Mouse (Mus musculus): Measurements from ENCODE around the gene Gm20388. TPM values are rescaled to one million over a fixed set of nuclear protein-coding genes. Genes with fewer than 3 reads are reported as not detected.

Gene Gm20388
- total and polyA plus RNA-seq, 3 experiments, result 0.02 to 0.05 TPM; not detected in 1

DNA sequence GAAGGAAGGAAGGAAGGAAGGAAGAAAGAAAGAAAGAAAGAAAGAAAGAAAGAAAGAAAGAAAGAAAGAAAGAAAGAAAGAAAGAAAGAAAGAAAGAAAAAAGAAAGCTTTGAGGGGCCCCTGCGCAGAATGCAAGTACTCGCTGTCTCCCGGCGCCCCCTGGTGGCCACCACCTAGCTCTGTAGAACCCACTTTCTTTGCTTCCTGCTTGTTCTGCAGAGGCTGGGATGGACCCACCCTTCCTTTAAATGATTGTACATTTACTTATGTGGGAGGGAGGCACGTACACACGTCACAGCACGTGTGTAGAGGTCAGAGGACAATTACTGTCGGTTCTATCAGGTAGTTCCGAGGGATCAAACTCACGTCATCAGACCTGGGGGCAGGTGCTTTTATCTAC is 167.4 kb downstream of the Gm20388 start:
- H3K9me3 ChIP-seq (replicated peaks), result no peaks in the 10 kb centered on the region
- H3K4me1 ChIP-seq (ENCODE audit: insufficient read depth, low read depth, low read length), result peaks cover 6% of the 10 kb centered on the region; the same call in 1 of the 2 replicates
- TF ChIP-seq GATA1 (IDR thresholded peaks at IDR 0.05; ENCODE audit: borderline replicate concordance, low read length) (no peak), TAL1 (conservative IDR thresholded peaks at IDR 0.05; ENCODE audit: low read depth, low read length) (no peak), POLR2AphosphoS5 (IDR thresholded peaks at IDR 0.05; ENCODE audit: insufficient replicate concordance, low read depth, low read length) (no peak), CTCF (IDR thresholded peaks at IDR 0.05; ENCODE audit: low read depth, low read length) (peak; percentile 64), GATA2 (IDR thresholded peaks at IDR 0.05; ENCODE audit: borderline replicate concordance, low read depth, low read length) (no peak)
- peaks cover 37% of the 10 kb centered on the region for H3K27me3 ChIP-seq (ENCODE audit: insufficient read depth, low read length)
- ATAC-seq (ENCODE audit: extremely low read depth, insufficient number of reproducible peaks, low FRiP score, poor library complexity, severe bottlenecking) (peak; percentile 51; the same call in 1 of the 2 replicates), DNase-seq (ENCODE audit: low spot score) (peak; percentile 59)
- no peak overlapping the region for H3K4me3 ChIP-seq (ENCODE audit: low read depth, low read length)
- peaks cover 30% of the 10 kb centered on the region for H3K36me3 ChIP-seq (replicated peaks)

DNA sequence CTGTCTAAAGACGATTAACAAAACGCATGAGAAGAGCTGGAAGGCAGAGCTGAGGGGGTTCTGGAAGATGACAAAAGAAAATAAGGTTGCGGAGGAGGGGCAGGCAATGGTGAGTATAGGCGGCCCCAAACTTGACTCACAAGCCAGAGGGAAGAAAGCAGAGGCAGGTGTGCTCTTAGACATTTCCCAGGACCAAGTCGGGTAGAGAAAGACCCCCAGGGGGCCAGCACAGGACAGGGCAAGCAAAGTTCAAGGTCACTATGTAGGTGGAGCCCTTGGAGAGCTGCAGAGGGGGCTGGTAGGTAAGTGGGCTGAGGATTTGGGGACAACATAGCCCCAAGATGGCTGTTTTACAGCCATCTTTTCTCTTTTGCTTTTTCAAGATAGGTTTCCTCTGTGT is 168.7 kb downstream of the Gm20388 start:
- ATAC-seq (ENCODE audit: extremely low read depth, insufficient number of reproducible peaks, low FRiP score, poor library complexity, severe bottlenecking) (no peak), DNase-seq (ENCODE audit: low spot score) (no peak)
- H3K4me3 ChIP-seq (ENCODE audit: low read depth, low read length), result no peak overlapping the region
- no peaks in the 10 kb centered on the region for H3K9me3 ChIP-seq (replicated peaks)
- TF ChIP-seq GATA1 (IDR thresholded peaks at IDR 0.05; ENCODE audit: borderline replicate concordance, low read length) (no peak), GATA2 (IDR thresholded peaks at IDR 0.05; ENCODE audit: borderline replicate concordance, low read depth, low read length) (no peak), CTCF (IDR thresholded peaks at IDR 0.05; ENCODE audit: low read depth, low read length) (no peak), POLR2AphosphoS5 (IDR thresholded peaks at IDR 0.05; ENCODE audit: insufficient replicate concordance, low read depth, low read length) (no peak), TAL1 (conservative IDR thresholded peaks at IDR 0.05; ENCODE audit: low read depth, low read length) (no peak)
- peaks cover 39% of the 10 kb centered on the region for H3K36me3 ChIP-seq (replicated peaks)
- H3K4me1 ChIP-seq (ENCODE audit: insufficient read depth, low read depth, low read length), result peaks cover 6% of the 10 kb centered on the region; the same call in 1 of the 2 replicates
- H3K27me3 ChIP-seq (ENCODE audit: insufficient read depth, low read length), result peaks cover 24% of the 10 kb centered on the region

DNA sequence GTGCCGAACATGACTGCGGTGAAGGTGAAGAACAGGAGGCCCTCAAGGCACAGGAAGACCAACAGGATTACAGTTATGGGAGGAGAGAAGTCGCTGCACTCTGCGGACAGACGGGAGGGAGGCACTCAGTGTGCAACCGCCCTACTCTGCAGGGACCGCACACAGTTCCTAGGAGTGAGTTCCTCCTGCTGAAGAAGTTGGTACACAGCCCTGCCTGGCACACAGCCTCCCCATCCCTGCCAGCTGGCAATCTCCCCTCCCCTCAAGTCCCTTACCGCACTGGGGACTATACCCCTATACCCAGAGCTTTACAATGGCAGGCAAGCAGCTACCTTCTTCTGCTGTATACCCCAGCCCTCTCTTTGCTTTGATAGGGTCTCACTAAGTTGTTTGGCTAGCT is 172.6 kb downstream of the Gm20388 start:
- H3K4me3 ChIP-seq (ENCODE audit: low read depth, low read length), result no peak overlapping the region
- H3K4me1 ChIP-seq (ENCODE audit: insufficient read depth, low read depth, low read length), result no peaks in the 10 kb centered on the region
- DNase-seq (ENCODE audit: low spot score) (no peak), ATAC-seq (ENCODE audit: extremely low read depth, insufficient number of reproducible peaks, low FRiP score, poor library complexity, severe bottlenecking) (no peak)
- H3K9me3 ChIP-seq (replicated peaks), result no peaks in the 10 kb centered on the region
- H3K27me3 ChIP-seq (ENCODE audit: insufficient read depth, low read length), result peaks cover 2% of the 10 kb centered on the region; the same call in 1 of the 2 replicates
- TF ChIP-seq POLR2AphosphoS5 (IDR thresholded peaks at IDR 0.05; ENCODE audit: insufficient replicate concordance, low read depth, low read length) (no peak), GATA1 (IDR thresholded peaks at IDR 0.05; ENCODE audit: borderline replicate concordance, low read length) (no peak), CTCF (IDR thresholded peaks at IDR 0.05; ENCODE audit: low read depth, low read length) (no peak), TAL1 (conservative IDR thresholded peaks at IDR 0.05; ENCODE audit: low read depth, low read length) (no peak), GATA2 (IDR thresholded peaks at IDR 0.05; ENCODE audit: borderline replicate concordance, low read depth, low read length) (no peak)
- peaks cover 77% of the 10 kb centered on the region for H3K36me3 ChIP-seq (replicated peaks)

DNA sequence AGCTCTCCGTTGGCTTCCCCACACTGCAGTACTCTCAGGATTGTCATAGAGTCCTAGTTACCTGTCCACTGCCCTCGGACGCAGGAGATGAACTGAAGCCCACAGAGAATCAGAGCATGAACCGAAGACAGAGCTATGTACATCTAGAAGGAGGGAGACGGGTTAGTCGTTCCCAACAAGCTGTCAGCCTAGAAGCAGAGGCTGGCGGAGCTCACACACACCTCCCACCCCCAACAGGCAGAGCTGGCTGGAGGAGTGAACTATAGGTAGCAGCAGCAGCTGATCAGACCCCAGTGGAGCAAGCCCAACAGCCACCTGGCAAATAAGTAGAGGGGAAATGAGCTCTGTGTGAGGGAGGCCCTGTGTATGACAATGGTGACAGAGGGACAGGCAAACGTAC is 174.1 kb downstream of the Gm20388 start:
- Histone ChIP-seq H3K9me3 (replicated peaks) (no peaks in the 10 kb centered on the region), H3K4me1 (ENCODE audit: insufficient read depth, low read depth, low read length) (no peaks in the 10 kb centered on the region), H3K4me3 (ENCODE audit: low read depth, low read length) (no peak overlapping the region), H3K27me3 (ENCODE audit: insufficient read depth, low read length) (no peaks in the 10 kb centered on the region), H3K36me3 (replicated peaks) (peaks cover 86% of the 10 kb centered on the region)
- DNase-seq (ENCODE audit: low spot score) (no peak), ATAC-seq (ENCODE audit: extremely low read depth, insufficient number of reproducible peaks, low FRiP score, poor library complexity, severe bottlenecking) (no peak)
- TF ChIP-seq GATA2 (IDR thresholded peaks at IDR 0.05; ENCODE audit: borderline replicate concordance, low read depth, low read length) (no peak), TAL1 (conservative IDR thresholded peaks at IDR 0.05; ENCODE audit: low read depth, low read length) (no peak), GATA1 (IDR thresholded peaks at IDR 0.05; ENCODE audit: borderline replicate concordance, low read length) (no peak)

DNA sequence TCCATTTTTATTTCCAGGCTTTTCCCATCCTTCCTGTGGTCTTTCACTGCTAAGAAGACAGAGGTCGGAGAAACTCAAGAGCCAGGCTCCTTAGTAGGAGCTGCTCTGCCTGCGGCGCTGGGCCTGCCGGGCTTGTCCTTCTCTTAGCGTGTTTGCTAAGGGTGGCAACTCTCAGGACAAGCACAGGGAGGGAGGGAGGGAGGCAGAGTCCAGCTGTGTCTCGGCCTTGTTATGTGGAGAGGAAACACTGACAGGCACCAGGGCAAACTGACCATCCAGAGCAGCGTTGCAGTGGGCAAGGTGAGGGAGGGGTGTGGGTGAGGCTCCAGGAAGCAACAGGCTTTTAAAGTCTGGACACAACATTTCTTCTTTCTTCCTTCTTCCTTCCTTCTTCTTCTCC is 178.9 kb downstream of the Gm20388 start:
- Histone ChIP-seq H3K4me3 (ENCODE audit: low read depth, low read length) (no peak overlapping the region), H3K36me3 (replicated peaks) (peaks cover 90% of the 10 kb centered on the region), H3K27me3 (ENCODE audit: insufficient read depth, low read length) (no peaks in the 10 kb centered on the region), H3K9me3 (replicated peaks) (peaks cover 12% of the 10 kb centered on the region), H3K4me1 (ENCODE audit: insufficient read depth, low read depth, low read length) (no peaks in the 10 kb centered on the region)
- ATAC-seq (ENCODE audit: extremely low read depth, insufficient number of reproducible peaks, low FRiP score, poor library complexity, severe bottlenecking) (no peak), DNase-seq (ENCODE audit: low spot score) (no peak)
- TF ChIP-seq TAL1 (conservative IDR thresholded peaks at IDR 0.05; ENCODE audit: low read depth, low read length), result no peak
- no peak for TF ChIP-seq POLR2AphosphoS5 (IDR thresholded peaks at IDR 0.05; ENCODE audit: insufficient replicate concordance, low read depth, low read length)
- TF ChIP-seq GATA2 (IDR thresholded peaks at IDR 0.05; ENCODE audit: borderline replicate concordance, low read depth, low read length), result no peak
- TF ChIP-seq CTCF (IDR thresholded peaks at IDR 0.05; ENCODE audit: low read depth, low read length), result no peak
- TF ChIP-seq GATA1 (IDR thresholded peaks at IDR 0.05; ENCODE audit: borderline replicate concordance, low read length), result no peak

DNA sequence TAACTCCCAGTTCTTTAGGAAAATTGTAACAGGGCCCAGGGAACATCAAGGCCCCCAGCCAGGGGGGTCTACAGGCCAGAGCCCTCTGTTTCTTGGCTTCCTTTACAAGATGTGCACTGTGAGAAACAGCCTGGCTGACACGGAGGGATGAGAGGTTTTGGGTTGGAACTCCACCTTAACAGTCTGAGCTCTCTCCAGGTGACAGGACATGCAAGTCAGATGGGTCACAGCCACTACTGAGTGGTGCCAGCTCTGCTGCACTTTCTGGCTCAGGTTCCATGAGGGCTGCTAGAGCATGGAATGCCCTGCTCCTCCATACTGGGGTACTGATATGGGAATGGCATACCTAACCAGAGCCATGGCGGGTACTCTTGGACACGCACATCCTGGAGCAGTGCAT is 180.4 kb downstream of the Gm20388 start:
- ATAC-seq (ENCODE audit: extremely low read depth, insufficient number of reproducible peaks, low FRiP score, poor library complexity, severe bottlenecking), result no peak
- peaks cover 90% of the 10 kb centered on the region for H3K36me3 ChIP-seq (replicated peaks)
- no peak for TF ChIP-seq GATA1 (IDR thresholded peaks at IDR 0.05; ENCODE audit: borderline replicate concordance, low read length)

DNA sequence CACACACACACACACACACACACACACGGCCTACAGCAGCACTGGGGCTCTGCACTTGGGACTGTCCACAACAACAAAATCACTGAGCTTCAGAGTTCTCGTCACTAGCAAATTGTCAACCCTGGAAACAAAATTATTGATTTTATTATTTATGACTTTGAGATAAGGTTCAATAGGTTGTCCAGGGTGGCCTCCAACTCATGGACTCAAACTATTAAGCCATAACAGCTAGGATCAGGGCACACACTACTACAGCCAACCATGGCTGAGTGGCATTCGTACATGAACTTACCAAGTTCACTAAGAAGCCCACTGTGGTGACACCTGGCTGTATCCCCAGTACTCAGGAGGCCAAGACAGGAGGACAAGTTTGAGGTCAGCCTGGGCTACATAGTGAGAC is 182.5 kb downstream of the Gm20388 start:
- Histone ChIP-seq H3K4me1 (ENCODE audit: insufficient read depth, low read depth, low read length) (peaks cover 12% of the 10 kb centered on the region; the same call in 1 of the 2 replicates), H3K4me3 (ENCODE audit: low read depth, low read length) (no peak overlapping the region), H3K9me3 (replicated peaks) (peaks cover 12% of the 10 kb centered on the region), H3K27me3 (ENCODE audit: insufficient read depth, low read length) (no peaks in the 10 kb centered on the region), H3K36me3 (replicated peaks) (peaks cover 90% of the 10 kb centered on the region)
- no peak for TF ChIP-seq TAL1 (conservative IDR thresholded peaks at IDR 0.05; ENCODE audit: low read depth, low read length)
- no peak for TF ChIP-seq CTCF (IDR thresholded peaks at IDR 0.05; ENCODE audit: low read depth, low read length)
- TF ChIP-seq POLR2AphosphoS5 (IDR thresholded peaks at IDR 0.05; ENCODE audit: insufficient replicate concordance, low read depth, low read length), result no peak
- no peak for TF ChIP-seq GATA2 (IDR thresholded peaks at IDR 0.05; ENCODE audit: borderline replicate concordance, low read depth, low read length)
- no peak for TF ChIP-seq GATA1 (IDR thresholded peaks at IDR 0.05; ENCODE audit: borderline replicate concordance, low read length)
- DNase-seq (ENCODE audit: low spot score) (no peak), ATAC-seq (ENCODE audit: extremely low read depth, insufficient number of reproducible peaks, low FRiP score, poor library complexity, severe bottlenecking) (no peak)

More for the DNA sequence above, 180.4 kb downstream of the Gm20388 start:
- Histone ChIP-seq H3K4me1 (ENCODE audit: insufficient read depth, low read depth, low read length) (no peaks in the 10 kb centered on the region), H3K9me3 (replicated peaks) (peaks cover 12% of the 10 kb centered on the region), H3K27me3 (ENCODE audit: insufficient read depth, low read length) (no peaks in the 10 kb centered on the region), H3K4me3 (ENCODE audit: low read depth, low read length) (no peak overlapping the region)
- no peak for DNase-seq (ENCODE audit: low spot score)

Measured in G1E (cell line).